Mouse (Mus musculus): Measurements from ENCODE around the gene Snn. TPM values are rescaled to one million over a fixed set of nuclear protein-coding genes. Genes with fewer than 3 reads are reported as not detected.

Gene Snn
- polyA plus RNA-seq, 1 experiment from 2014 or later: 2.4 TPM

Other genes starting within 250 kb of the Snn start
- not detected in 2 replicates for gene Gm11172, start 248.0 kb upstream of the Snn start, polyA plus RNA-seq (2015; fragmentation: Nextera tagmentation; extraction: Ambion mirVana)
- gene Rmi2, start 225.9 kb upstream of the Snn start, polyA plus RNA-seq (2015; fragmentation: Nextera tagmentation; extraction: Ambion mirVana): 1.8 and 1.9 TPM in 2 replicates
- 39.3 and 44.5 TPM in 2 replicates for gene Litaf, start 5.2 kb downstream of the Snn start, polyA plus RNA-seq (2015; fragmentation: Nextera tagmentation; extraction: Ambion mirVana)
- 15.7 and 15.9 TPM in 2 replicates for gene Txndc11, start 73.7 kb downstream of the Snn start, polyA plus RNA-seq (2015; fragmentation: Nextera tagmentation; extraction: Ambion mirVana)
- 33.2 and 38.4 TPM in 2 replicates for gene Zc3h7a, start 115.4 kb downstream of the Snn start, polyA plus RNA-seq (2015; fragmentation: Nextera tagmentation; extraction: Ambion mirVana)
- gene Rsl1d1, start 142.4 kb downstream of the Snn start, polyA plus RNA-seq (2015; fragmentation: Nextera tagmentation; extraction: Ambion mirVana): 75.3 and 84.3 TPM in 2 replicates
- gene Gspt1, start 193.4 kb downstream of the Snn start, polyA plus RNA-seq (2015; fragmentation: Nextera tagmentation; extraction: Ambion mirVana): 35.3 and 38.5 TPM in 2 replicates